Mouse (Mus musculus) heart, embryonic 11.5 days (tissue): ENCODE data around the gene Epha6. TPM values are rescaled to one million over a fixed set of nuclear protein-coding genes. Genes with fewer than 3 reads are reported as not detected.

Experiments
- ATAC-seq: fragments of 200-750 bp; cut with Nextera tagmentation; replicated peaks from 2 replicates; pipeline ENCODE4 v1.8.0; 2017; ENCODE audit warnings: moderate library complexity; ENCODE audit not compliant: insufficient number of reproducible peaks, low FRiP score, low TSS enrichment
- H3K27ac ChIP-seq: fragments of 300-500 bp; sonication (generic); 2 replicates; pipeline ENCODE4 v1.5.1; 2014; ENCODE audit warnings: mild to moderate bottlenecking, low read depth, low read length
- H3K27me3 ChIP-seq: fragments of 300-500 bp; sonication (generic); 2 replicates; pipeline ENCODE4 v1.6.1; 2014; ENCODE audit warnings: mild to moderate bottlenecking, low read length, mixed read lengths; ENCODE audit not compliant: control insufficient read depth, insufficient read depth
- H3K36me3 ChIP-seq: fragments of 300-500 bp; sonication (generic); 2 replicates; pipeline ENCODE4 v1.6.1; 2014; ENCODE audit warnings: mild to moderate bottlenecking, low read length, moderate library complexity, mixed read lengths; ENCODE audit not compliant: control insufficient read depth, insufficient read depth
- H3K4me1 ChIP-seq: fragments of 300-500 bp; sonication (generic); 2 replicates; pipeline ENCODE4 v1.6.1; 2014; ENCODE audit warnings: low read length; ENCODE audit not compliant: control insufficient read depth, insufficient read depth
- H3K4me2 ChIP-seq: fragments of 300-500 bp; sonication (generic); 2 replicates; pipeline ENCODE4 v1.6.1; 2014; ENCODE audit warnings: mild to moderate bottlenecking, moderate library complexity
- H3K4me3 ChIP-seq: fragments of 300-500 bp; sonication (generic); 2 replicates; pipeline ENCODE4 v1.5.1; 2014; ENCODE audit warnings: low read depth, low read length
- H3K9ac ChIP-seq: fragments of 300-500 bp; sonication (generic); 2 replicates; pipeline ENCODE4 v1.6.1; 2014; ENCODE audit warnings: mild to moderate bottlenecking, low read depth, low read length, moderate library complexity
- H3K9me3 ChIP-seq: fragments of 300-500 bp; sonication (generic); replicated peaks from 2 replicates; pipeline ENCODE4 v1.6.1; 2016; ENCODE audit warnings: low read length; ENCODE audit not compliant: control insufficient read depth
- WGBS: fragments of 180-500 bp; shearing (Covaris S2); extraction: QIAGEN DNeasy Blood & Tissue Kit; methylation state at CpG from one replicate; pipeline ENCODE4 v1.1.7; 2014; ENCODE audit not compliant: insufficient replicate concordance; 5-methylcytosine and 5-hydroxymethylcytosine counted together
- polyA plus RNA-seq: library from polyadenylated mRNA; unstranded; fragments of >200 nt; fragmentation: Nextera tagmentation; extraction: Ambion mirVana; gene quantifications from 2 replicates; pipeline ENCODE4 v1.2.1, GENCODE M21; 2014

Epha6 gene
- polyA plus RNA-seq, 1 experiment from 2014 or later = 0.09 TPM

GRCm38 (mm10) chr16:60544385-60544784, 60.9 kb downstream of the Epha6 start:
- H3K4me2 ChIP-seq = no peak overlapping the region
- no peak overlapping the region for H3K27ac ChIP-seq
- 59% methylated on average over 4 of the region's 4 CpGs for WGBS
- no peaks in the 10 kb centered on the region for H3K36me3 ChIP-seq
- no peaks in the 10 kb centered on the region for H3K4me1 ChIP-seq
- no peak overlapping the region for H3K4me3 ChIP-seq
- H3K9me3 ChIP-seq = no peaks in the 10 kb centered on the region
- H3K9ac ChIP-seq = no peak overlapping the region
- H3K27me3 ChIP-seq = no peaks in the 10 kb centered on the region
- no peak for ATAC-seq

DNA sequence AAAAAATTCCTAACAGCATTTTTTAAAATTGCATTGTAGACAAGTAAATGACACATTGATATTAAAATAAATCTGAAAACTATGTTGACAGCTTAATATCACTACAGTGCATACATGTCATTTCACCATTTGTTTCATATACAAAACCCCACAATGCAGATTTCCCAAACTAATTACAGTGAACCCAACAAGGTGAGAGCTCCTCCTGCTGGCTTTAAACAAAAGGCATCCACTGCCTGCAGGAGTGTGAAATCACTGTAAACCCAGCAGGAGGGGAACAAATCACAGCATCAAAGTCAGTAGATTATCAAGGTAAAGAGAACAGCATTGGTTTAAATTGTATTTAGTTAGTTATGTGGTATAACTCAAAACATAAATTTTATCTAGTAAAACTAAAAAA, 67.1 kb downstream of the Epha6 start:
- H3K4me3 ChIP-seq = no peak overlapping the region
- no peak overlapping the region for H3K4me2 ChIP-seq
- no peak overlapping the region for H3K27ac ChIP-seq
- H3K9ac ChIP-seq = no peak overlapping the region
- ATAC-seq = no peak
- no peaks in the 10 kb centered on the region for H3K36me3 ChIP-seq
- H3K4me1 ChIP-seq = no peaks in the 10 kb centered on the region
- no peaks in the 10 kb centered on the region for H3K9me3 ChIP-seq
- H3K27me3 ChIP-seq = no peaks in the 10 kb centered on the region

GRCm38 (mm10) chr16:60509707-60510106, 95.6 kb downstream of the Epha6 start:
- no peak for ATAC-seq
- no peaks in the 10 kb centered on the region for H3K27me3 ChIP-seq
- H3K9ac ChIP-seq = no peak overlapping the region
- H3K9me3 ChIP-seq = no peaks in the 10 kb centered on the region
- no peak overlapping the region for H3K4me2 ChIP-seq
- H3K36me3 ChIP-seq = no peaks in the 10 kb centered on the region
- WGBS = 75% methylated on average over 3 of the region's 3 CpGs
- no peak overlapping the region for H3K4me3 ChIP-seq
- H3K27ac ChIP-seq = no peak overlapping the region
- no peaks in the 10 kb centered on the region for H3K4me1 ChIP-seq

DNA sequence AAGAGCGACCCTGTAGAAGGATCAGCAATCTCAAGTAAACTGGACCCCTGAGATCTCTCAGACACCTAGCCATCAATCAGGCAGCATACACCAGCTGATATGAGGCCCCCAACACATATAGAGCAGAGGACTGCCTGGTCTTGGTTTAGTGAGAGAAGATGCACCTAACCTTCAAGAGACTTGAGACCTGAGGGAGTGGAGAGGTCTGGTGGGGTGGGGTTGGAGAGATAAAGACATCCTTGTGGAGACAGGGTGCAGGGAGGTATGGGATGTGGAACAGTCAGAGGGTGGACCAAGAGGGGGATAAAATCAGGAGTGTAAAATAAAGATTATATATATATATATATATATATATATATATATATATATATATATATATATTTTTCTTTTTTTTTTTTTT, 105.8 kb downstream of the Epha6 start:
- WGBS = 80% methylated on average over 1 of the region's 1 CpGs
- H3K9ac ChIP-seq = no peak overlapping the region
- no peak overlapping the region for H3K27ac ChIP-seq

DNA sequence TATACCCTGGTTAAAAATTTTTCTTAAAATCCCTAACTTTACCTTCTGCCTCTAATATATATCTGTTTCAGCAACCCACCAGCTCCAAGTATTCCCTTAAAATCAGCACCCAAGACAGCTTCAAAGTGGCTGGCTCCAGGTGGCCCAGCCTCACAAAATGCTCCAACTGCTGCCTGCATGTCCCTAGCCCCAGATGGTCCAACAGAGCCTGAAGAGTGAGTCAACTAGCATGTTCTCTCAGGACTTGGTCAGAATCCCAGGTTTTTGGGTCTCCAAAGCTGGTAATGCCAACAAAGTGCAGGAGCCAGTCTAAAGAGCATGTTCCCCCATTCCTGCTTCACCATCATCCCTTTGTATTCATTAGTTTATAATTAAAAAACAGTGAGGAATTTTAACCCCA, 129.6 kb downstream of the Epha6 start:
- Histone ChIP-seq H3K4me3 (no peak overlapping the region), H3K27ac (no peak overlapping the region), H3K4me2 (no peak overlapping the region), H3K9me3 (no peaks in the 10 kb centered on the region), H3K9ac (no peak overlapping the region), H3K36me3 (no peaks in the 10 kb centered on the region), H3K27me3 (no peaks in the 10 kb centered on the region), H3K4me1 (no peaks in the 10 kb centered on the region)
- ATAC-seq = no peak

More for the DNA sequence above, 105.8 kb downstream of the Epha6 start:
- ATAC-seq = no peak
- H3K4me1 ChIP-seq = no peaks in the 10 kb centered on the region
- no peaks in the 10 kb centered on the region for H3K9me3 ChIP-seq
- no peak overlapping the region for H3K4me3 ChIP-seq
- no peaks in the 10 kb centered on the region for H3K36me3 ChIP-seq
- no peak overlapping the region for H3K4me2 ChIP-seq
- H3K27me3 ChIP-seq = no peaks in the 10 kb centered on the region

DNA sequence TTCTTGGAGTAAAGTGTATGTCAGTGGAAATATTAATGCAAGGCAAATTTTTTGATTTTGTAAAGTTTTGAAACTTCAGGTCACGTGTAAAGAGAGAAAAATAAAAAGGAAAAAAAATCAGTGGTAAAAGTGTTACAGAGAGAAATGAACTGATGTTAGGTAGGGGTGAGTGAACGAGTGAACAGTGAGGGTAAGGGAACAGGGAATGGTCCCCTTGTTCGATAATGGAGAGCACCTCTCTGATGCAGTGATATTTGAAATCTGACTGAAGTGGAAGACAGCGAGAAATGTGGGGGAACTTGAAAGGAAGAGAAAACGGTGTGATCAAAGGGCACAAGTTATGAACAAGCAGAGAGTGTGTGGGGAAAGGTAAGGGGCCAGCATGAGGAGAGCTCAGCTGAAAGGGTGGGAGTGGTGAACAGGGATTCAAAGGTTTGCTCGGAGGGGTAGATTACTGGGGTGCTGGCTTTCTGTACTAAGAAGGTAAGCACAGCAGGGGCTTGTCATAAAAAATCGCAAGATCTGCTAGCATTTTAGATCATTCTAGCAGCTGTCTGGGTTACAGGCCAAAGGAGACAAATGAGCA, 137.0 kb downstream of the Epha6 start:
- Histone ChIP-seq H3K27ac (no peak overlapping the region), H3K27me3 (no peaks in the 10 kb centered on the region), H3K4me1 (no peaks in the 10 kb centered on the region), H3K4me2 (no peak overlapping the region), H3K36me3 (no peaks in the 10 kb centered on the region), H3K4me3 (no peak overlapping the region), H3K9ac (no peak overlapping the region), H3K9me3 (no peaks in the 10 kb centered on the region)
- 68% methylated on average over 7 of the region's 7 CpGs for WGBS
- no peak for ATAC-seq

- no peak overlapping the region for H3K4me3 ChIP-seq
- no peak overlapping the region for H3K4me2 ChIP-seq
- 74% methylated on average over 1 of the region's 1 CpGs for WGBS
- 0 out of 2 replicates have a peak, but pooled peaks have one; percentile 18 for ATAC-seq
- H3K4me1 ChIP-seq = no peaks in the 10 kb centered on the region
- no peaks in the 10 kb centered on the region for H3K36me3 ChIP-seq
- H3K27ac ChIP-seq = no peak overlapping the region
- no peak overlapping the region for H3K9ac ChIP-seq
- no peaks in the 10 kb centered on the region for H3K9me3 ChIP-seq
- H3K27me3 ChIP-seq = no peaks in the 10 kb centered on the region
Measured at GRCm38 (mm10) chr16:60435283-60435682, 170.0 kb downstream of the Epha6 start.

GRCm38 (mm10) chr16:60434241-60434640, 171.1 kb downstream of the Epha6 start:
- H3K4me1 ChIP-seq = no peaks in the 10 kb centered on the region
- H3K27ac ChIP-seq = no peak overlapping the region
- H3K9ac ChIP-seq = no peak overlapping the region
- no peak overlapping the region for H3K4me2 ChIP-seq
- H3K9me3 ChIP-seq = no peaks in the 10 kb centered on the region
- H3K4me3 ChIP-seq = no peak overlapping the region
- no peaks in the 10 kb centered on the region for H3K36me3 ChIP-seq
- ATAC-seq = no peak
- H3K27me3 ChIP-seq = no peaks in the 10 kb centered on the region
- WGBS = 82% methylated on average over 1 of the region's 1 CpGs

DNA sequence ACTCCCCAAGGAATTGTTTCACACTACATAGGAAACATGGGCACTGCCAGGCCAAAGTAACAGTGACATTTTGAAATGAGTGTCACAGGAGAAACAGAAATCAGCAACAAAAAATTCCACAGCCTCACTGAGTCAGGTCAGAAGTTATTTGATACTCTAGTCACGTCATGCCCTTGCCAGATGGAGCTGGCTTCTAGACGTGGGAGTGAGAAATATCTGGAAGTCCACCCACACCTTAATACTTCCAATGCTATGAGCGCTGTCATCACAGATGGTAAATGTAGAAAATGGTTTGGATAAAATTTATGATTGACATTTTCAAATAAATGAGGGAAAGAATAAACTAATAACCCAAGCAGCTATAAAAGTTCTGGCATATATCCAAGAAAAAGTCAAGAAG, 210.0 kb downstream of the Epha6 start:
- WGBS = 67% methylated on average over 3 of the region's 3 CpGs

More for the DNA sequence above, 210.0 kb downstream of the Epha6 start:
- no peaks in the 10 kb centered on the region for H3K9me3 ChIP-seq
- H3K9ac ChIP-seq = no peak overlapping the region
- H3K27ac ChIP-seq = no peak overlapping the region
- H3K36me3 ChIP-seq = no peaks in the 10 kb centered on the region
- no peak overlapping the region for H3K4me2 ChIP-seq
- H3K4me1 ChIP-seq = no peaks in the 10 kb centered on the region
- no peak for ATAC-seq
- no peak overlapping the region for H3K4me3 ChIP-seq
- H3K27me3 ChIP-seq = no peaks in the 10 kb centered on the region
